Mouse (Mus musculus) T-cell, adult 66 days (primary cell): ENCODE results near the gene Lrrfip2. TPM values are rescaled to one million over a fixed set of nuclear protein-coding genes. Genes with fewer than 3 reads are reported as not detected.

ENCODE experiments used
- total RNA-seq, 2 experiments: library from RNA; stranded (reverse); gene quantifications; 3 replicates in 1 of 2; 4 replicates in 1 of 2; pipeline ENCODE4 v1.2.4; 2023

Lrrfip2 gene
- total RNA-seq: 10 to 100 TPM; 27.0 to 27.1 TPM

GRCm38 (mm10) chr9:111117126-111117642, at the start of gene Lrrfip2:
Lrrfip2 (plus strand) TSS chr9:111117592.

GRCm38 (mm10) chr9:111271434-111272160, 154.2 kb downstream of the Lrrfip2 start, which contains the start of the genes Mlh1 and Epm2aip1:
Mlh1 (minus strand) TSS chr9:111271791.
Epm2aip1 (plus strand) TSS chr9:111271929.

Other genes with a start within 250 kb of the Lrrfip2 start
- gene Als2cl, start 237.7 kb upstream of the Lrrfip2 start, total RNA-seq: 100 to 1,000 TPM; 470 to 474 TPM
- 10 to 100 TPM; 29.8 to 30.7 TPM for gene Tmie, start 237.5 kb upstream of the Lrrfip2 start, total RNA-seq
- 1 to 10 TPM; 3.6 to 5.6 TPM for gene Fam240a, start 200.7 kb upstream of the Lrrfip2 start, total RNA-seq
- under 1 TPM in 1 of 2 experiments, not detected in 1; 0.86 TPM for gene Tdgf1, start 171.4 kb upstream of the Lrrfip2 start, total RNA-seq
- under 1 TPM; 0.15 to 0.35 TPM for gene Lrrc2, start 166.0 kb upstream of the Lrrfip2 start, total RNA-seq
- gene Rtp3, start 127.0 kb upstream of the Lrrfip2 start, total RNA-seq: not detected
- gene Ltf, start 98.3 kb upstream of the Lrrfip2 start, total RNA-seq: 1 to 10 TPM; 4.8 to 5.4 TPM
- gene Ccrl2, start 60.1 kb upstream of the Lrrfip2 start, total RNA-seq: 1 to 10 TPM; 3.1 to 4.7 TPM
- 10 to 100 TPM; 40.7 to 49.5 TPM for gene Mlh1, start 154.2 kb downstream of the Lrrfip2 start, total RNA-seq
- 10 to 100 TPM; 31.3 to 33.1 TPM for gene Epm2aip1, start 154.3 kb downstream of the Lrrfip2 start, total RNA-seq
- gene Trank1, start 194.1 kb downstream of the Lrrfip2 start, total RNA-seq: not detected